Mouse (Mus musculus) right cerebral cortex, adult 18-20 months (tissue): ENCODE measurements around the gene Pacrg.

Source experiments
- DNase-seq: peaks from one replicate; pipeline ENCODE4 v3.0.0; 2022; ENCODE audit warnings: mixed read lengths

Gene Pacrg

DNA sequence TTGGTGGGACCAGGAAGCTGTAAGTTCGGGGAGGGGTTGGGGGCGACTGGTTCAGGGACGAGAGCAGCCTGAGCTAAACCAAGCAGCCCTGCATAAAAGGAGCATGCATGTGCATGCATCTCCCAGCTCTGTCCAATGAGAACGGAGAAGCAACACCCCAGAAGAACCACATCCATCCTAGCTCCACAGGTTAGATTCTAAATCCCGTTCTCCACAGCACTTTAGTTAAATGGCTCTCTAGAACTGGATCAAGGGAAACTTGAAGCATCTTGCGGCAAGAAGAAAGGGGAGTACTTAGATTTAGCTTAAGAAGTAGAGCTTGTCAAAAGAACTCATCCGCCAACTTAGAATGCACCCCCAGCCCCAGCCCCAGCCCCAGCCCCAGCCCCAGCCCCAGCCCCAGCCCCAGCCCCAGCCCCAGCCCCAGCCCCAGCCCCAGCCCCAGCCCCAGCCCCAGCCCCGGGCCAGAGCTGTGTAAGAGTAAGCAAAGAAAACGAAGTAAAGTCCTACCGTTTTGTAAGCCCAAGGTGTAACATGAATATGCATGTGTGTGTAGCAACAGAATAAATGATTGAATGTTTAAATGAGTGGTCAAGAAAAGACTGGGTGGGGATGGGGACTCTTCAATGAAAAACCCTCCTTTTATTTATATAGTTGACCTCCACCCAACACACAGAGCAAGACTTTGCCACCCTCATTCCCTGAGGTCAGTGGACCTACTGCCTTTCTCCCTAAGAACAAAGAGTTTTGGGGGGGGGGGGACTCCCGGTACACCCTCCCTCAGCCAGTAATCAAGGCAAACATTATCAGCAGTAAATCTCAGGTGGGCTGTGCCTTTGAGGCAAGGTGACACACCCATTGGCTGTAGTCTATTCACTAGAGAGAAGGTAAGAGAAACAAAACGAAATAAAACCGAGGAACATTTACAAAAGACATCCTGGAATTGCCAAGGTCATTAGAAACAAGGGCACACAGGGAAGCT, 474.3 kb downstream of the Pacrg start:
- DNase-seq: no peak

DNA sequence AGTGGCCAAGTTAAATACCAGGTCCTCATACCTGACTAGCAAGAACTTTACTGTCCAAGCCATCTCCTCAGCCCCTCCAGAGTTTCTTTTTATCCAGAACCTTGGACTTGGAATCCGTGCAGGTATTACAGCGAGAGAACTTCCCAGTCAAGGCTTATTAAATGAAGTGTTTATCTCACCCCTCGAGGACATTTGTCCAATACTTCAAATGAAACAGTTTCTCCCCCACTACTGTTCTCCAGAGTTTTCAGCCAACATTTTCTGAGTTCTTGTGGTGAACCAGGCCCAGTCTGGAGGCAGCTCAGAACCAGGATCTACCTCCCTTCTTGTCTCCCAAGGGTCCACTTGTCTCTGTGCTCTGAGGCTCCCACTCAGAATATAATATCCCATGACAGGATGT, 477.0 kb downstream of the Pacrg start:
- no peak for DNase-seq

DNA sequence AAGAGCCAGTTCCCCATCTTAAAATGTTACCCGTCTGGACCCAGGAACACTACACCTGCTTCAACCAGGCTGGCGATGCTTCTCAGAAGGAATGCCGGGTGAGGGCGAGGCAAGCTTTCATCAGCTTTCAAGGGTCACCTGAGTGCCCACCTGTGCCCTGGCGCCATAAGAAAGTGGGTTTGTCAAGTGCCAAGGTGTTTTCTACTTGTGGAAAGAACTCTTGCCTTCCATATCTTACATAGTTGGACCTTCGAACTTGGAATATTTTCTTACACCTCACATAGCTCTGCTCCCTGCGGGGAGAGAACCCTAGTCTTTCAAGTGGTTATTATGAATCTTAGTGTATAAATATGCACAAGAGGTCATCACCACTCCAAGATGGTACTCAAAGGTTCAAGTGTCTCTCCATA, 478.2 kb downstream of the Pacrg start:
- DNase-seq: no peak

DNA sequence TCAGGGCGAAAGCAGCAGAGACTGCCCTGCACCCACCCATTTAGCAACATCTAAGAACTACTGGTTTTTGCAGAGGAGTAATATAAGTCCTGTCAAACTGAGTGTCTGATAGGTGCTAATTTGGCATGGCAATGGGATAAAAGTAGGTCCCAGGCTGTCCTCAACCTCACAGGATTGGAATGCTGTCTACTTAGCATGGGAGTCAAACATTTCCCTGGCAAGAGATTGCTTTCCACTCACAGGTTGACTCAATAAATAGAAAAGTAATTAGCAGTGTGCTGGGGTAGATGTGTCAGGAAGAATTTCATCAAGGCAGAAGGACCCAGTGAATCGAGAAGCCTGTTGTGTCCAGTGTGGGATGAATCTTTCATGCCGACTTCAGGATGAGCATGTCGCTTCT, 479.4 kb downstream of the Pacrg start:
- no peak for DNase-seq

DNA sequence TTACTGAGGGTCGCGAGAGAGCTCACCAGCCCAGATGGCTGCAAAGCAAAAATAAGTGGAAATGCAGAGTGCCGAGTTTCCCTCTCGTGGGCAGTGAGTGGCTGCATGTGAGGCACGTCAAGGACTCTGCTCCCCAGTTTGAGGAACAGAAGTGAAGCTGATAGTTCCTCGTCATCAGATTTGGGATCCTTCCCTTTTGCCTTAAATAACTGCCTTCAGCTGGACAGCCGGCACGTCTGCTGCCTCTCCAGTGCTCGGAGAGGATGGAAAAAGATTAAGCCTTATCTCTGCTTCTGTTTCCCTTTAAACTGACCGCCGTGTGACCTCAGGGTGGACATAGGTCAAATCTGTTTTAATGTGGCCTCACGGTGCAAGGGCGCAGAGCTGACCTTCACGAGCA, 480.6 kb downstream of the Pacrg start:
- peak; percentile 11 for DNase-seq

DNA sequence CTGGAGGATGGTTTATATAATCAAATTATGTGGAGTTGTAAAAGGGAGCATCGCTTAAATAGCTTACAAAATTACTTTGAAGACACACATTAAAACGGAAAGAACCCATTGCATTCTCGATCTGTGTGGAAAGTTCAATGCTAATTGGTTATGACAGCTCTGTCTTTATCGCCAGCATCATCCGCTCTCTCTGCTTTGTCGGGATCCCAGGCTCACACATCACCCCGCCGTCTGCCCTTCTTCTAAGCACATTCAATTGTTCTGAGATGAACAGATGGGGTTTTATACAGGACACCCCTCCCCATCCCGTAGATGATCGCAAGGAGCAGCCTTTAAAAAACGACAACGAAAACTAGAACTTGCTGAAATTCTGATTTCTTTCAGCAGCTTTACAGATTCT, 482.8 kb downstream of the Pacrg start:
- DNase-seq: no peak

DNA sequence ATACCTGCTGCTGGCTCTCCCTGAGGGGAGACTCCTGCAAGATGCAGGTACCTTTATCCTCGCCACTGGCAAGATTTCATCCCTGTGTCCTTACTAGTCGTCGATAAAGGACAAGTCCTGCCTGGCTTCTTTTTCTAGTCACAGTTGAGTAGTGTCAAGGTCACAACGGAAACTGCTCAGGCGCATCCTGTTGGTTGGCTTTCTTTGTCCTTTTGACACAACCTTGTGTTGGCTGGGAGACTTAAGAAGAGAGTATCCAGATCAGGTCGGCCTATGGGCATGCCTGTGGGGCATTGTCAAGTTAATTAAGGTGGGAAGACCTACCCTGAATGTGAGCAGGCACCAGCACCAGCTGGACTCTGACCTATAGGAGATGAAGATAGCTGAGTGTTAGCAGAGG, 483.8 kb downstream of the Pacrg start:
- DNase-seq: no peak

DNA sequence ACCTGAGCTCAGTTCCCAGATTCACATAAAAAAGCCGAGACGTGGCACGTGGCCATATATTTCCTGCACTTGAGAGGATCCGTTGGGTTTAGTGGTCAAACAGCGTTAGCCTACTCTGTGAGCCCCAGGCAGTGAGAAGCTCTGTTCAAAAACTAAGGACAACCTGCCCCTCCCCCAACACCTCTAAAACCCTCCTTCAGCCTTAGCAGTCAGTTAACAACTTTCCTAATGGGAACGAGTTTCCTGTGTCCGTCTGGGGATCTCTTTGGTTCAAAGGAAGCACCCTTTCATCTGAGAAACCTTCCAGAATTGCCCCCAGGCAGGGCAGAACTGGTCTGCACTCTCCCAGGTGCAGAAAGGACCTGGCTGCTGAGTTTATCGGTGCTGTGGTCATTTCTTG, 484.4 kb downstream of the Pacrg start:
- no peak for DNase-seq
